Comparison of ENCODE assay signal across 8 mouse cellular contexts in the genomic region with DNA sequence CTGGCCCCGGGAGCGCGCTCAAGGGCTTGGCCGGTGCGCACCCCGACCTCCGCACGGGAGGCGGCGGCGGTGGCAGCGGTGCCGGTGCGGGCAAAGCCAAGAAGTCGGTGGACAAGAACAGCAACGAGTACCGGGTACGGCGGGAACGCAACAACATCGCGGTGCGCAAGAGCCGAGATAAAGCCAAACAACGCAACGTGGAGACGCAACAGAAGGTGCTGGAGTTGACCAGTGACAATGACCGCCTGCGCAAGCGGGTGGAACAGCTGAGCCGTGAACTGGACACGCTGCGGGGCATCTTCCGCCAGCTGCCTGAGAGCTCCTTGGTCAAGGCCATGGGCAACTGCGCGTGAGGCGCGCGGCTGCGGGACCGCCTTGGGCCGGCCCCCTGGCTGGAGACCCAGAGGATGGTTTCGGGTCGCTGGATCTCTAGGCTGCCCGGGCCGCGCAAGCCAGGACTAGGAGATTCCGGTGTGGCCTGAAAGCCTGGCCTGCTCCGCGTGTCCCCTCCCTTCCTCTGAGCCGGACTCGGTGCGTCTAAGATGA. TPM values are rescaled to one million over a fixed set of nuclear protein-coding genes. Genes with fewer than 3 reads are reported as not detected.
DNase-seq lines count a peak whose midpoint lies in the region; ATAC-seq and TF ChIP-seq lines count a peak whose summit lies in the region.

No protein-coding gene starts in this region.

- 1% methylated on average over 53 of the region's 53 CpGs for WGBS in forebrain, postnatal 0 days
- WGBS in hindbrain, embryonic 16.5 days: 1% methylated on average over 53 of the region's 53 CpGs
- under 1% methylated on average over 45 of the region's 53 CpGs for WGBS in liver, embryonic 12.5 days (ENCODE audit: insufficient replicate concordance)
- WGBS in small intestine, adult 2 months: under 1% methylated on average over 53 of the region's 53 CpGs

- H3K36me3 ChIP-seq in forebrain, postnatal 0 days (ENCODE audit: insufficient read depth): no peaks in the 10 kb centered on the region
- H3K36me3 ChIP-seq in hindbrain, embryonic 16.5 days (ENCODE audit: control insufficient read depth, insufficient read depth, low read length): no peaks in the 10 kb centered on the region
- no peaks in the 10 kb centered on the region for H3K36me3 ChIP-seq in liver, embryonic 12.5 days
- no peaks in the 10 kb centered on the region for H3K36me3 ChIP-seq in small intestine, adult 2 months (ENCODE audit: control insufficient read depth, insufficient read depth, low read length)

- no peaks in the 10 kb centered on the region for H3K9me3 ChIP-seq in forebrain, postnatal 0 days (ENCODE audit: low read length)
- H3K9me3 ChIP-seq in hindbrain, embryonic 16.5 days (ENCODE audit: control insufficient read depth, low read length): no peaks in the 10 kb centered on the region
- H3K9me3 ChIP-seq in liver, embryonic 12.5 days (replicated peaks): no peaks in the 10 kb centered on the region

- intact Hi-C loops in left cerebral cortex, adult 2 months (cut with DNase I): no loop called here

- H3K27ac ChIP-seq in left cerebral cortex, adult 2 months: 0 out of 2 replicates have a peak overlapping the region, but pooled peaks have one; percentile 65
- peak overlapping the region; percentile 97 for H3K27ac ChIP-seq in brown adipose tissue, adult 24 weeks (replicated peaks; ENCODE audit: low read depth, low read length)
- H3K27ac ChIP-seq in forebrain, postnatal 0 days (ENCODE audit: low read depth, low read length): no peak overlapping the region
- no peak overlapping the region for H3K27ac ChIP-seq in hindbrain, embryonic 16.5 days (ENCODE audit: low read depth, low read length)
- peak overlapping the region; percentile 58; the same call in 1 of the 2 replicates for H3K27ac ChIP-seq in liver, embryonic 12.5 days
- peak overlapping the region; percentile 11; the same call in 1 of the 2 replicates for H3K27ac ChIP-seq in small intestine, adult 2 months (ENCODE audit: insufficient read depth, low read depth, low read length)

- peak overlapping the region; percentile 66 for H3K4me3 ChIP-seq in left cerebral cortex, adult 2 months
- H3K4me3 ChIP-seq in brown adipose tissue, adult 24 weeks (ENCODE audit: insufficient read depth, low read depth, low read length): peak overlapping the region; percentile 93
- H3K4me3 ChIP-seq in forebrain, postnatal 0 days (ENCODE audit: low read depth, low read length): peak overlapping the region; percentile 55
- peak overlapping the region; percentile 60 for H3K4me3 ChIP-seq in hindbrain, embryonic 16.5 days (ENCODE audit: low read length)
- peak overlapping the region; percentile 59 for H3K4me3 ChIP-seq in liver, embryonic 12.5 days
- peak overlapping the region; percentile 92 for H3K4me3 ChIP-seq in small intestine, adult 2 months (ENCODE audit: low read depth, low read length)

- TF ChIP-seq CTCF in left cerebral cortex, adult 2 months (IDR thresholded peaks at IDR 0.05): no peak
- TF ChIP-seq CTCF in forebrain, postnatal 0 days (IDR thresholded peaks at IDR 0.05; ENCODE audit: low read depth): no peak
- TF ChIP-seq CTCF in small intestine, adult 2 months (IDR thresholded peaks at IDR 0.05; ENCODE audit: extremely low read depth, insufficient read length, insufficient replicate concordance, low read depth, low read length): no peak

- H3K4me2 ChIP-seq in forebrain, postnatal 0 days (ENCODE audit: low read depth): peak overlapping the region; percentile 98
- peak overlapping the region; percentile 98 for H3K4me2 ChIP-seq in hindbrain, embryonic 16.5 days (ENCODE audit: low read length)
- H3K4me2 ChIP-seq in liver, embryonic 12.5 days: peak overlapping the region; percentile 64

- peaks cover 6% of the 10 kb centered on the region; the same call in 1 of the 2 replicates for H3K4me1 ChIP-seq in brown adipose tissue, adult 24 weeks (ENCODE audit: control insufficient read depth, insufficient read depth, insufficient read length, low read length)
- peaks cover 7% of the 10 kb centered on the region; the same call in 1 of the 2 replicates for H3K4me1 ChIP-seq in forebrain, postnatal 0 days (ENCODE audit: insufficient read depth)
- peaks cover 25% of the 10 kb centered on the region for H3K4me1 ChIP-seq in hindbrain, embryonic 16.5 days (ENCODE audit: control insufficient read depth, insufficient read depth, low read depth, low read length)
- H3K4me1 ChIP-seq in liver, embryonic 12.5 days: peaks cover 28% of the 10 kb centered on the region
- H3K4me1 ChIP-seq in small intestine, adult 2 months (ENCODE audit: control insufficient read depth, insufficient read depth, insufficient read length, low read length): peaks cover 18% of the 10 kb centered on the region

- no peak for ATAC-seq in forebrain, postnatal 0 days
- no peak for ATAC-seq in hindbrain, embryonic 16.5 days
- ATAC-seq in liver, embryonic 12.5 days: no peak
- no peak for ATAC-seq in erythroid progenitor cell, adult 5-6 weeks (replicated peaks; ENCODE audit: low FRiP score, poor library complexity, severe bottlenecking)

- no peak for TF ChIP-seq POLR2A in small intestine, adult 2 months (IDR thresholded peaks at IDR 0.05; ENCODE audit: low read depth, low read length)

- H3K9ac ChIP-seq in forebrain, postnatal 0 days: peak overlapping the region; percentile 36; the same call in 1 of the 2 replicates
- H3K9ac ChIP-seq in hindbrain, embryonic 16.5 days (ENCODE audit: low read depth, low read length): peak overlapping the region; percentile 61
- H3K9ac ChIP-seq in liver, embryonic 12.5 days: peak overlapping the region; percentile 62

- peak in 1 of 2 experiments; percentile 39 for DNase-seq in left cerebral cortex, adult 2 months (ENCODE audit: extremely low spot score in 1 of 2, low spot score in 2 of 2)
- no peak for DNase-seq in left cerebral cortex, adult 11 months (ENCODE audit: low spot score)
- DNase-seq in forebrain, postnatal 0 days: no peak

- peaks cover 54% of the 10 kb centered on the region for H3K27me3 ChIP-seq in forebrain, postnatal 0 days (ENCODE audit: insufficient read depth, low read length)
- H3K27me3 ChIP-seq in hindbrain, embryonic 16.5 days (replicated peaks; ENCODE audit: control insufficient read depth, insufficient read depth, low read length): peaks cover 24% of the 10 kb centered on the region
- peaks cover 88% of the 10 kb centered on the region for H3K27me3 ChIP-seq in liver, embryonic 12.5 days (replicated peaks)
- H3K27me3 ChIP-seq in small intestine, adult 2 months (ENCODE audit: control insufficient read depth, insufficient read depth, low read length): no peaks in the 10 kb centered on the region

RNA-seq across cellular contexts. Expression of gene Cebpa, which starts 1.1 kb away (rescaled TPM):
- 10 to 100 TPM; 10.3 to 11.4 TPM for total RNA-seq in left cerebral cortex, adult 2 months (2021)
- 427 and 435 TPM in 2 replicates for polyA plus RNA-seq in brown adipose tissue, adult 24 weeks (2012; ENCODE audit: insufficient read depth, insufficient read length, missing spikeins)
- total RNA-seq in forebrain, postnatal 0 days (2014; rRNA removed): 3.6 and 5.0 TPM in 2 replicates
- polyA plus RNA-seq in forebrain, postnatal 0 days (2015; fragmentation: Nextera tagmentation; extraction: Ambion mirVana): 0.80 and 0.93 TPM in 2 replicates
- polyA plus RNA-seq in hindbrain, embryonic 16.5 days (2015; fragmentation: Nextera tagmentation; extraction: Ambion mirVana): 0.75 and 0.86 TPM in 2 replicates
- polyA plus RNA-seq in liver, embryonic 12.5 days (2016; fragmentation: Nextera tagmentation; extraction: Ambion mirVana): 11.5 and 11.6 TPM in 2 replicates
- 39.2 and 105 TPM in 2 replicates for polyA plus RNA-seq in small intestine, adult 2 months (2012; rRNA removed)
- total RNA-seq in erythroid progenitor cell, adult 5-6 weeks (2015; ENCODE audit: low replicate concordance): 8.3 and 9.6 TPM in 2 replicates
- 0.30 and 1.3 TPM in 2 replicates for total RNA-seq in erythroid progenitor cell, adult 5-6 weeks (2017; ENCODE audit: low replicate concordance)

Comparison
In these comparisons a context has a peak if more than half of its experiments do, and no peak if none do; other contexts are left out.
1. H3K27ac ChIP-seq: peak in left cerebral cortex, adult 2 months (single experiment), brown adipose tissue, adult 24 weeks (single experiment), liver, embryonic 12.5 days (single experiment) and small intestine, adult 2 months (single experiment); none in forebrain, postnatal 0 days (single experiment) and hindbrain, embryonic 16.5 days (single experiment).
2. Peak in every context shown above with its lines, with median percentiles within 50 percentile points of each other: H3K4me3 ChIP-seq, H3K4me2 ChIP-seq and H3K9ac ChIP-seq.